Mouse (Mus musculus): ENCODE measurements around the gene Olfr883. TPM values are rescaled to one million over a fixed set of nuclear protein-coding genes. Genes with fewer than 3 reads are reported as not detected.

Olfr883 gene
- polyA plus RNA-seq (2015; fragmentation: Nextera tagmentation; extraction: Ambion mirVana): not detected in 2 replicates

GRCm38 (mm10) chr9:38025508-38025907, at the start of gene Olfr883:
TSS of gene Olfr883 (plus strand) at chr9:38025808.
- no peak within 1 kb of the TSS for H3K9ac ChIP-seq (ENCODE audit: low read length)
- no peak within 1 kb of the TSS for H3K4me3 ChIP-seq (replicated peaks; ENCODE audit: low read length)
- no peak within 1 kb of the TSS for H3K4me2 ChIP-seq (ENCODE audit: low read depth, low read length)
- no peak within 1 kb of the TSS for H3K27ac ChIP-seq (ENCODE audit: low read length)
- no peaks in the 10 kb centered on the region for H3K4me1 ChIP-seq (ENCODE audit: control insufficient read depth, insufficient read depth, low read length)
- 61% methylated on average over 1 of the region's 1 CpGs for WGBS
- no peak for ATAC-seq (ENCODE audit: insufficient read depth, low FRiP score)
- no peaks in the 10 kb centered on the region for H3K36me3 ChIP-seq (ENCODE audit: control insufficient read depth, insufficient read depth, low read length)
- H3K27me3 ChIP-seq (ENCODE audit: control insufficient read depth, insufficient read depth, low read length): no peaks in the 10 kb centered on the region
- no peaks in the 10 kb centered on the region for H3K9me3 ChIP-seq (replicated peaks; ENCODE audit: control insufficient read depth, low read length)

DNA sequence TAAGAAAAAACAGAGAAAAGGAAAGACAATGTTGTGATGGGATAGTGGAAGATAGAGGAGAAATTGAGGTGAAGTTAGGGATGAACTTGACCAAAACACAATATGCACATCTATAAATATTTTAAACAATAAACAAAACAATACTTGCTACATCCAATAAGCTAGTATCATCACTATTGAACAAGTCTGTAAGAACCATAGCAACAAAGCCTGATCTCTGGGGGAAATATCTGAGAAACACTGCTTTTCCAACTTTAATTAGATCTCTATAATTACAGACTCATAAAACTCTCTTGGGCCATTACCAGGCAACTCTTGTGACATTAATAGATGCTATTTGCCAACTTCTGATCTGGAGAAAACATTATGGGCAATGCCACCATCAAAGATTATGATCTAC, 34.1 kb upstream of the Olfr883 start, which contains the start of gene Olfr881:
Gene Olfr881, plus strand, starts transcription at position 301 of the 400 bp plus-strand sequence.
- Histone ChIP-seq H3K9ac (ENCODE audit: low read length) (no peak within 1 kb of the TSS), H3K4me1 (ENCODE audit: control insufficient read depth, insufficient read depth, low read length) (no peaks in the 10 kb centered on the region), H3K9me3 (replicated peaks; ENCODE audit: control insufficient read depth, low read length) (no peaks in the 10 kb centered on the region), H3K4me3 (replicated peaks; ENCODE audit: low read length) (no peak within 1 kb of the TSS), H3K27me3 (ENCODE audit: control insufficient read depth, insufficient read depth, low read length) (no peaks in the 10 kb centered on the region), H3K36me3 (ENCODE audit: control insufficient read depth, insufficient read depth, low read length) (no peaks in the 10 kb centered on the region), H3K4me2 (ENCODE audit: low read depth, low read length) (no peak within 1 kb of the TSS), H3K27ac (ENCODE audit: low read length) (no peak within 1 kb of the TSS)
- ATAC-seq (ENCODE audit: insufficient read depth, low FRiP score): no peak

DNA sequence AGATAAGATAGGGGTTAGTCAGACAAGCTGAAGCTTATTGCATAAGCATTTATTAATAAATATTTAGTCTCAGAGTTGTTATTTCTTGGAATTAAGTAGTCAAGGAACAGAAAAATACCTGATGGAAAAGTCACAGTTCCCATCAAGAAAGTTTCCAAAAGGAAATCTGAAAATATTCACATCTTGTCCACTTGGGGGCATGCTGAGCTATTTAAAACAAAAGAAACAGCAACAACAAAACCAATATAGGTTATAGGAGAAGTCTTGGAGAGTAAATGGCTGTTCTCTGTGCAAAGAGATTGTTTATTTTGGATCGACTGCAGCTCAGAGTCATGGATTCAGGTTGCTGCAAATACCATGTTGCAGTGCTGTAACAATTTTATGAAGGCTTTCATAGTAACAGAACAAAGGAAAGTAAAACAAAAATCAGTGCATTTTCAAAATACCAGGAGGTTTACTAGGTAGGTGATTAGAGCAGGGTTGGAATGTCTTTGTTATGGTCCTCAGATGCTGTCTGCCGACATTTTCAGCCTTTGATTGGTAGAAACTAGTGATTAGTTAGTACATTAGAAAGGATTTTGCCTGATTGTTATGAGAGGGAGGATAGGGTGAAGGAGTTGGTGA, 26.9 kb upstream of the Olfr883 start:
- no peak overlapping the region for H3K27ac ChIP-seq (ENCODE audit: low read length)
- no peaks in the 10 kb centered on the region for H3K27me3 ChIP-seq (ENCODE audit: control insufficient read depth, insufficient read depth, low read length)
- no peak overlapping the region for H3K4me2 ChIP-seq (ENCODE audit: low read depth, low read length)
- 28% methylated on average over 2 of the region's 2 CpGs for WGBS
- no peaks in the 10 kb centered on the region for H3K9me3 ChIP-seq (replicated peaks; ENCODE audit: control insufficient read depth, low read length)
- no peak overlapping the region for H3K4me3 ChIP-seq (replicated peaks; ENCODE audit: low read length)
- no peaks in the 10 kb centered on the region for H3K4me1 ChIP-seq (ENCODE audit: control insufficient read depth, insufficient read depth, low read length)
- no peaks in the 10 kb centered on the region for H3K36me3 ChIP-seq (ENCODE audit: control insufficient read depth, insufficient read depth, low read length)
- no peak overlapping the region for H3K9ac ChIP-seq (ENCODE audit: low read length)
- no peak for ATAC-seq (ENCODE audit: insufficient read depth, low FRiP score)

- Histone ChIP-seq H3K4me2 (ENCODE audit: low read depth, low read length) (no peak overlapping the region), H3K4me1 (ENCODE audit: control insufficient read depth, insufficient read depth, low read length) (no peaks in the 10 kb centered on the region), H3K27me3 (ENCODE audit: control insufficient read depth, insufficient read depth, low read length) (no peaks in the 10 kb centered on the region), H3K4me3 (replicated peaks; ENCODE audit: low read length) (no peak overlapping the region), H3K9me3 (replicated peaks; ENCODE audit: control insufficient read depth, low read length) (no peaks in the 10 kb centered on the region), H3K36me3 (ENCODE audit: control insufficient read depth, insufficient read depth, low read length) (no peaks in the 10 kb centered on the region), H3K27ac (ENCODE audit: low read length) (no peak overlapping the region), H3K9ac (ENCODE audit: low read length) (no peak overlapping the region)
- ATAC-seq (ENCODE audit: insufficient read depth, low FRiP score): no peak
- 35% methylated on average over 1 of the region's 1 CpGs for WGBS
Measured at GRCm38 (mm10) chr9:38000021-38000420, 25.6 kb upstream of the Olfr883 start.

GRCm38 (mm10) chr9:38046255-38046654, 20.6 kb downstream of the Olfr883 start, which contains the start of gene Olfr884:
TSS of gene Olfr884 (plus strand) at chr9:38046555.
- ATAC-seq (ENCODE audit: insufficient read depth, low FRiP score): no peak
- WGBS: 57% methylated on average over 1 of the region's 1 CpGs

DNA sequence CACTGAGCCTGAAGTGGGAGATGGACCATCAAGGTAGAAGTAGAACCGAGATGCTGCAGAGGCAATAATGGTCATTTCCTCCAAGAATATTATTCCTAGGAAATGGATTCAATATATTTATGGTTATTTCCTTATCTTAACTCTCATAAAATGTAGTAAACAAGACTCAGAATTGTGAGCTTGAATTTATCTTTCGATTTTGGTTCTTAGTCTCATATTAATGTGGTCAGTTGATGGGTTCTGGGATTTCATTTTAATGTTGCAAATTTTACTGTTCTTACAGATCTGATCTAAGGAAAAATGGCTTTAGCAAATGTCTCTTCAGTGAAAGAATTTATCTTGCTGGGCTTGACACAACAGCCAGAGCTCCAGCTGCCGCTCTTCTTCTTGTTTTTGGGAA, 35.4 kb downstream of the Olfr883 start, which contains the start of gene Olfr885:
Gene Olfr885, plus strand, starts transcription at position 301 of the 400 bp plus-strand sequence.
- H3K9ac ChIP-seq (ENCODE audit: low read length): no peak within 1 kb of the TSS
- no peak within 1 kb of the TSS for H3K4me3 ChIP-seq (replicated peaks; ENCODE audit: low read length)
- WGBS: 84% methylated on average over 3 of the region's 3 CpGs
- no peaks in the 10 kb centered on the region for H3K36me3 ChIP-seq (ENCODE audit: control insufficient read depth, insufficient read depth, low read length)
- H3K27me3 ChIP-seq (ENCODE audit: control insufficient read depth, insufficient read depth, low read length): no peaks in the 10 kb centered on the region
- no peaks in the 10 kb centered on the region for H3K9me3 ChIP-seq (replicated peaks; ENCODE audit: control insufficient read depth, low read length)
- H3K4me1 ChIP-seq (ENCODE audit: control insufficient read depth, insufficient read depth, low read length): no peaks in the 10 kb centered on the region
- no peak for ATAC-seq (ENCODE audit: insufficient read depth, low FRiP score)
- H3K4me2 ChIP-seq (ENCODE audit: low read depth, low read length): no peak within 1 kb of the TSS
- H3K27ac ChIP-seq (ENCODE audit: low read length): no peak within 1 kb of the TSS

More at GRCm38 (mm10) chr9:38046255-38046654, 20.6 kb downstream of the Olfr883 start, which contains the start of gene Olfr884:
- H3K36me3 ChIP-seq (ENCODE audit: control insufficient read depth, insufficient read depth, low read length): no peaks in the 10 kb centered on the region
- no peak within 1 kb of the TSS for H3K4me3 ChIP-seq (replicated peaks; ENCODE audit: low read length)
- no peak within 1 kb of the TSS for H3K4me2 ChIP-seq (ENCODE audit: low read depth, low read length)
- H3K4me1 ChIP-seq (ENCODE audit: control insufficient read depth, insufficient read depth, low read length): no peaks in the 10 kb centered on the region
- H3K9ac ChIP-seq (ENCODE audit: low read length): no peak within 1 kb of the TSS
- no peaks in the 10 kb centered on the region for H3K27me3 ChIP-seq (ENCODE audit: control insufficient read depth, insufficient read depth, low read length)
- no peaks in the 10 kb centered on the region for H3K9me3 ChIP-seq (replicated peaks; ENCODE audit: control insufficient read depth, low read length)
- H3K27ac ChIP-seq (ENCODE audit: low read length): no peak within 1 kb of the TSS

Other genes with a start within 250 kb of the Olfr883 start
- not detected in 2 replicates for gene Olfr876, start 222.8 kb upstream of the Olfr883 start, polyA plus RNA-seq (2015; fragmentation: Nextera tagmentation; extraction: Ambion mirVana)
- gene Olfr877, start 171.5 kb upstream of the Olfr883 start, polyA plus RNA-seq (2015; fragmentation: Nextera tagmentation; extraction: Ambion mirVana): not detected in 2 replicates
- not detected in 2 replicates for gene Olfr145, start 129.1 kb upstream of the Olfr883 start, polyA plus RNA-seq (2015; fragmentation: Nextera tagmentation; extraction: Ambion mirVana)
- not detected in 2 replicates for gene Olfr878, start 108.0 kb upstream of the Olfr883 start, polyA plus RNA-seq (2015; fragmentation: Nextera tagmentation; extraction: Ambion mirVana)
- gene Olfr881, start 34.0 kb upstream of the Olfr883 start, polyA plus RNA-seq (2015; fragmentation: Nextera tagmentation; extraction: Ambion mirVana): not detected in 2 replicates
- not detected in 2 replicates for gene Olfr884, start 20.7 kb downstream of the Olfr883 start, polyA plus RNA-seq (2015; fragmentation: Nextera tagmentation; extraction: Ambion mirVana)
- not detected in 2 replicates for gene Olfr885, start 35.5 kb downstream of the Olfr883 start, polyA plus RNA-seq (2015; fragmentation: Nextera tagmentation; extraction: Ambion mirVana)
- gene Olfr887, start 58.3 kb downstream of the Olfr883 start, polyA plus RNA-seq (2015; fragmentation: Nextera tagmentation; extraction: Ambion mirVana): not detected in 2 replicates
- not detected in 2 replicates for gene Olfr888, start 82.3 kb downstream of the Olfr883 start, polyA plus RNA-seq (2015; fragmentation: Nextera tagmentation; extraction: Ambion mirVana)
- 0.04 and 0.05 TPM in 2 replicates for gene Olfr889, start 89.4 kb downstream of the Olfr883 start, polyA plus RNA-seq (2015; fragmentation: Nextera tagmentation; extraction: Ambion mirVana)
- 0.03 TPM in 1 of 2 replicates, not detected in the other for gene Olfr890, start 116.7 kb downstream of the Olfr883 start, polyA plus RNA-seq (2015; fragmentation: Nextera tagmentation; extraction: Ambion mirVana)
- gene Olfr891, start 155.0 kb downstream of the Olfr883 start, polyA plus RNA-seq (2015; fragmentation: Nextera tagmentation; extraction: Ambion mirVana): not detected in 2 replicates
- 0.06 TPM in 1 of 2 replicates, not detected in the other for gene Olfr893, start 182.6 kb downstream of the Olfr883 start, polyA plus RNA-seq (2015; fragmentation: Nextera tagmentation; extraction: Ambion mirVana)
- not detected in 2 replicates for gene Olfr894, start 192.2 kb downstream of the Olfr883 start, polyA plus RNA-seq (2015; fragmentation: Nextera tagmentation; extraction: Ambion mirVana)
- gene Olfr143, start 227.0 kb downstream of the Olfr883 start, polyA plus RNA-seq (2015; fragmentation: Nextera tagmentation; extraction: Ambion mirVana): not detected in 2 replicates
- gene Olfr895, start 242.0 kb downstream of the Olfr883 start, polyA plus RNA-seq (2015; fragmentation: Nextera tagmentation; extraction: Ambion mirVana): not detected in 2 replicates

All from stomach, embryonic 16.5 days (tissue).